Mouse (Mus musculus): ENCODE data around the gene Lrwd1. TPM values are rescaled to one million over a fixed set of nuclear protein-coding genes. Genes with fewer than 3 reads are reported as not detected.

The Lrwd1 gene
- polyA plus RNA-seq, 1 experiment from 2014 or later: 34.7 TPM

DNA sequence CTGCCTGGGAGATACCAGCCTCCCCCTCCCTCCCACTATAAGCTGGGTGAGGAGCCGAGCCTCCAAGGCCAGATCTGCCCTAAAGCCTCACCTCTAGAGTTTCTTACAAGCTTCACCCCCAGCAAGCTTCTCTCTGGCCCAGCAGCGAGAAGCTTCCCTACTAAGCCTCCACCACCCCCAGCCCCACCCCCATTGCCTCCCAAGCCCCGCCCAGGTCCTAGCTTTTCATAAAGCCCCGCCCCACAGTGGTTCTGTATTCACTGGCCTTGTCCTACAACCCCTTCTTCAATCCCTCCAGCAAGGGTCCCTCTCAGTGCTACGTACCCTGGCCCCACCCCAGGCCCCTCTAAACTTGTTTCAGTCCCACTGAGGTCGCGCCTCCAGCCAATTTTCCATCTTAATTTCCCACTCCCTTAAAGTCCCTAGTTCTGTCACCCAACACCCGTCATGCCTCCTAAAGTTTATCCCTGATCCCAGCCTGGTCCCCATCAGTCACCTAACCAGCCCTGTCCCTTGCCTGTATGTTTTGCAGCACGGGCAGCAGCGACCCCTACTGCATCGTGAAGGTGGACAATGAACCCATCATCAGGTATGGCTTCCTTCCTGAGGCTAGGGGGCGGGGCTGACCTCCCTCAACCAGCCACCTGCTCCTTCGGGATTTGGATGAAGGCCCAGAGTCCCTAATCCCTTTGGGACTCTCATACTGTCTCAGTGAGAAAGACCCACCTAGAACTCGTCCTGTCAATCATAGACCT lies 46.9 kb downstream of the Lrwd1 start:
- Histone ChIP-seq H3K4me2 (replicated peaks; ENCODE audit: low read depth, low read length) (no peak overlapping the region), H3K36me3 (ENCODE audit: control insufficient read depth, insufficient read depth, low read length) (no peaks in the 10 kb centered on the region), H3K27me3 (ENCODE audit: control insufficient read depth, insufficient read depth, low read length) (peaks cover 10% of the 10 kb centered on the region), H3K9me3 (ENCODE audit: control insufficient read depth, low read length) (no peaks in the 10 kb centered on the region), H3K9ac (ENCODE audit: low read depth, low read length) (no peak overlapping the region), H3K4me1 (replicated peaks; ENCODE audit: control insufficient read depth, insufficient read depth, low read length) (peaks cover 6% of the 10 kb centered on the region; the same call in 1 of the 2 replicates), H3K27ac (ENCODE audit: low read depth, low read length) (no peak overlapping the region), H3K4me3 (ENCODE audit: low read depth, low read length) (no peak overlapping the region)
- ATAC-seq (ENCODE audit: low FRiP score) (no peak), DNase-seq (ENCODE audit: low spot score) (no peak)
- WGBS: 14% methylated on average over 14 of the region's 14 CpGs

DNA sequence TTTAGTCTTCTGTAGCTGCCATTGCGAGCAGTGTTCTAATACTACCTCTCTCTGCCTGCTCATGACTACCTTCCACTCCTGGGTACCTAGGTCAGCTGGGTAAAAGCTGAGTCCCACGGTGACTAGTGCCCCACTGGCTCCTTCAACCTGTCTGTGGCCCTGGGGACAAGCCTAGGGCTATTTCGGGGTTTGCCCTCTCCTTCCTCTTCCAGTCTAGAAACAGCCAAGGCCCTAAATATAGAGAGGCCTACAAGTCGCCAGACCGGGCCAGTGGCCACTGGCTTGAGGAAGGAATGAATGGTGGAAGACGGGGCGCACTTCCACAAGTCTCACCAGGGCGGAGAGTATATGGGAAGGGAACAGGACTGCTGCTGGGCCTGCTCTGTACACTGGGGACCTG lies 49.6 kb downstream of the Lrwd1 start:
- no peaks in the 10 kb centered on the region for H3K36me3 ChIP-seq (ENCODE audit: control insufficient read depth, insufficient read depth, low read length)
- peaks cover 10% of the 10 kb centered on the region for H3K27me3 ChIP-seq (ENCODE audit: control insufficient read depth, insufficient read depth, low read length)
- H3K4me1 ChIP-seq (replicated peaks; ENCODE audit: control insufficient read depth, insufficient read depth, low read length): peaks cover 6% of the 10 kb centered on the region; the same call in 1 of the 2 replicates
- H3K9me3 ChIP-seq (ENCODE audit: control insufficient read depth, low read length): no peaks in the 10 kb centered on the region
- H3K4me2 ChIP-seq (replicated peaks; ENCODE audit: low read depth, low read length): no peak overlapping the region
- no peak overlapping the region for H3K27ac ChIP-seq (ENCODE audit: low read depth, low read length)
- ATAC-seq (ENCODE audit: low FRiP score) (no peak), DNase-seq (ENCODE audit: low spot score) (no peak)
- 94% methylated on average over 8 of the region's 8 CpGs for WGBS
- no peak overlapping the region for H3K9ac ChIP-seq (ENCODE audit: low read depth, low read length)
- H3K4me3 ChIP-seq (ENCODE audit: low read depth, low read length): no peak overlapping the region

DNA sequence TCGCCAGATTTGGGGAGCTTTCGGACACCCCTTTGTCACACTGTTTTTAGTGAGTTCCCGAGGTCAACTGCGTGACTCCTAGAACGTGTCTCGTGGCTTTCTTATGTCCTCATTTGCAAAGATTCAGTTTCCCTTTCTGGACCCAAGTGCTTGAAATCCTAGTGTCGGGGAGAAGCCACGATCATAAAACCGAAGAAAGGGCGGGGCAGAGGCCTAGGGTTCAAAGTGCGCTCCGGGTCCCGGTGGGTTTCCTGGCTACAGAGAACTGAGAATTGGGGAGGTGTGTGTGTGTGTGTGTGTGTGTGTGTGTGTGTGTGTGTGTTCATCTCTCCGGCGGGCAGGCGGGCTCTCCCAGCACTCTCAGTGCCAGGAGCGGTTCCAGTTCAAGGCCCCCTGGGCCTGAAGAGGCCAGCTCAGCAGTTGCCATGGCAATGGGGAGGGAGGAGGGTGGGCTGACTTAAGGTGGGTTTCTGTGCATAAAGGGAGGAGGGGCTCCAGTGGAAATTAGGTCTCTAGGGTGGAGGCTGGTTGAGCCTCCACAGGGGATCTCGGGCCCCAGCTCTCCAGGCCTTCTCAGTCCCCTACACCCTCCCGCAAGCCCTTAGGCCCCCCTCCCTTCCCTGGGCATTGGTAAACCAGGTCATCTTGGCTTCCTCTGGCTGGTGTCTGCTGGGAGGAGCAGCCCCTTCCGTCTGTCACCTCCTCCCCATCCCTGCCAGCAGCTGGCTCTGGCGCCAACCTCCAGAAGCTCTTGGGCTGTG lies 50.8 kb downstream of the Lrwd1 start:
- Histone ChIP-seq H3K27me3 (ENCODE audit: control insufficient read depth, insufficient read depth, low read length) (peaks cover 10% of the 10 kb centered on the region), H3K36me3 (ENCODE audit: control insufficient read depth, insufficient read depth, low read length) (no peaks in the 10 kb centered on the region), H3K9ac (ENCODE audit: low read depth, low read length) (peak overlapping the region; percentile 16; the same call in 1 of the 2 replicates), H3K4me2 (replicated peaks; ENCODE audit: low read depth, low read length) (peak overlapping the region; percentile 82), H3K9me3 (ENCODE audit: control insufficient read depth, low read length) (no peaks in the 10 kb centered on the region), H3K27ac (ENCODE audit: low read depth, low read length) (no peak overlapping the region), H3K4me1 (replicated peaks; ENCODE audit: control insufficient read depth, insufficient read depth, low read length) (peaks cover 6% of the 10 kb centered on the region; the same call in 1 of the 2 replicates), H3K4me3 (ENCODE audit: low read depth, low read length) (peak overlapping the region; percentile 37; the same call in 1 of the 2 replicates)
- ATAC-seq (ENCODE audit: low FRiP score) (peak; percentile 50; the same call in 1 of the 2 replicates), DNase-seq (ENCODE audit: low spot score) (peak; percentile 68)
- 4% methylated on average over 16 of the region's 21 CpGs for WGBS

DNA sequence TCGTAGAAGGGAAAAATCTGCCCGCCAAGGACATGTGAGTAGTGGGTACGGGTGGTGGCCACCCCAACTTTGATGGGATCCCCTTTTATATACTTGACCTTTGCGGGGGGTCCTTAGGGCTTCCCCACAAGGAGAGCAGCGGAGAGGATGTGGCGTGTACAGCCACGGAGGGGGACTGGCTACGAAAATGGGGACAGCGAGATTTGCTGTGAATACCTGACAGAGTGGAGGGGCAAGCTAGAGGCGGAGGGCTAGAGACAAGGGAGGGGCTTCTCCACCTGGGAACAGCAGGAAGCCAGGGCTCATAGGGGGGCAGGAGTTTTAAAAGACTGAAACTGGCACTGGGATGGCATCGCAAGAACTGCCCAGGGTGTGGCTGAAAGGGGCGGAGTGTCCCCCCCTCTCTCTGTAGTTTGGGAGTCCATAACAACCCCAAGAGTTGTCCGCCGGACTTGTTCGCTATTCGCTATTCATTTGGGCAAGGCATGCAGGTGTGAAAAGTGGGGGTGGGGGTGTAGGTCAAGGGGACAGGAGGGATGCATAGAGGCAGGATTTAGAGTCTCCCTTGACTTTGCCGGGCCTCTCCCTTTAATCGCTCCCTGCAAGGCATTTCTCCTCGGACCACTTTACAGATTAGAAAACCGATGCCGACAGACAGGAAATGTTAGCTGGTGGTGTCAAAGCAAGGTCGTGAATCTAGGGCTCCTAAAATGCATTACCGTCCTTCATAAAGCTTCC lies 51.6 kb downstream of the Lrwd1 start:
- Histone ChIP-seq H3K4me3 (ENCODE audit: low read depth, low read length) (peak overlapping the region; percentile 37), H3K27me3 (ENCODE audit: control insufficient read depth, insufficient read depth, low read length) (peaks cover 10% of the 10 kb centered on the region), H3K27ac (ENCODE audit: low read depth, low read length) (no peak overlapping the region), H3K36me3 (ENCODE audit: control insufficient read depth, insufficient read depth, low read length) (no peaks in the 10 kb centered on the region), H3K9me3 (ENCODE audit: control insufficient read depth, low read length) (no peaks in the 10 kb centered on the region), H3K4me2 (replicated peaks; ENCODE audit: low read depth, low read length) (peak overlapping the region; percentile 82), H3K4me1 (replicated peaks; ENCODE audit: control insufficient read depth, insufficient read depth, low read length) (peaks cover 6% of the 10 kb centered on the region; the same call in 1 of the 2 replicates), H3K9ac (ENCODE audit: low read depth, low read length) (peak overlapping the region; percentile 37)
- DNase-seq (ENCODE audit: low spot score) (no peak), ATAC-seq (ENCODE audit: low FRiP score) (peak; percentile 39)
- WGBS: under 1% methylated on average over 23 of the region's 23 CpGs

DNA sequence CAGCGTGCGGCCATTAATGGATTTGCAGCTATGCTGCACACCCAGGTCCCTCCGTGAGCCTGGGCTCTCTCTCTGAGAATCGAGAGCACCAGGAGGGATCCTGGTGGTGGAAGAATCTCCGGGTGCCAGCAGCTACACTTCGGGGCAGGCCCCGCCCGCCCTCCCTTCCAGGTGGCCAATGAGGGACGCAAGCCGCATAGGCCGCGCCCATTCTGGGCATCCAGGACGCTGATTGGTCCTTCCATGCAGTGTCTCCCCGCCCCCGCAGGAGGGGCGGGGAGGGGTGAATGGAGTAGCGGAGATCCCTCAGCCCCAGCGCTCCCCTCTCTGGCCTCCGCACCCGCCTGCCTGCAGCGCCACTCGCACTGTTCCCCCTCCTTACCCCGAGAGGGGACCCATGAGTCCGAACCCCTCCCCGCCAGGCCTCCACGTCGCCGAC lies 52.2 kb downstream of the Lrwd1 start, which contains the start of gene Rasa4:
Rasa4 (plus strand) TSS at position 248 of the 439 bp plus-strand sequence.
- peak; percentile 98 for DNase-seq (ENCODE audit: low spot score)
- H3K4me3 ChIP-seq (ENCODE audit: low read depth, low read length): peak within 1 kb of the TSS; percentile 37
- H3K27me3 ChIP-seq (ENCODE audit: control insufficient read depth, insufficient read depth, low read length): peaks cover 10% of the 10 kb centered on the region
- H3K4me2 ChIP-seq (replicated peaks; ENCODE audit: low read depth, low read length): peak within 1 kb of the TSS; percentile 82
- peak; percentile 94 for ATAC-seq (ENCODE audit: low FRiP score)
- no peaks in the 10 kb centered on the region for H3K9me3 ChIP-seq (ENCODE audit: control insufficient read depth, low read length)
- H3K36me3 ChIP-seq (ENCODE audit: control insufficient read depth, insufficient read depth, low read length): no peaks in the 10 kb centered on the region
- no peak within 1 kb of the TSS for H3K27ac ChIP-seq (ENCODE audit: low read depth, low read length)
- H3K9ac ChIP-seq (ENCODE audit: low read depth, low read length): peak within 1 kb of the TSS; percentile 37
- under 1% methylated on average over 25 of the region's 28 CpGs for WGBS
- H3K4me1 ChIP-seq (replicated peaks; ENCODE audit: control insufficient read depth, insufficient read depth, low read length): peaks cover 6% of the 10 kb centered on the region; the same call in 1 of the 2 replicates

DNA sequence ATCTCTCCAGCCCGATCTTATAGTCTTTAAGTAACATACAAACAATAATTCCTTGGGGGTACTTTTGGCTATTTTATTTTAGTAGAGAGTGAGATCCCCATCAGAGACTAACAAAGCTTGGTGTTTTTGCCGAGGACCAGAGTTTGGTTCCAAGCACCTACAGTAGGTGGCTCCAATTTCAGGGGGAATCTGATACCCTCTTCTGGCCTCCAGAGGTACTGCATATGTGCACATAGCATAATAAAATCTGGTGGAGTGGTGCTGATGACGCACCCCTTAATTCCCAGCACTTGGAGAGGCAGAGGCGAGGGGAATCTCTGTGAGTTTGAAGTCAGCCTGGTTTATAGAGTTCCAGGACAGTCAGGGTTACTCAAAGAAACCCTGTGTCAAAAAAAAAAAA lies 53.5 kb downstream of the Lrwd1 start:
- Histone ChIP-seq H3K9ac (ENCODE audit: low read depth, low read length) (no peak overlapping the region), H3K27me3 (ENCODE audit: control insufficient read depth, insufficient read depth, low read length) (peaks cover 10% of the 10 kb centered on the region)

DNA sequence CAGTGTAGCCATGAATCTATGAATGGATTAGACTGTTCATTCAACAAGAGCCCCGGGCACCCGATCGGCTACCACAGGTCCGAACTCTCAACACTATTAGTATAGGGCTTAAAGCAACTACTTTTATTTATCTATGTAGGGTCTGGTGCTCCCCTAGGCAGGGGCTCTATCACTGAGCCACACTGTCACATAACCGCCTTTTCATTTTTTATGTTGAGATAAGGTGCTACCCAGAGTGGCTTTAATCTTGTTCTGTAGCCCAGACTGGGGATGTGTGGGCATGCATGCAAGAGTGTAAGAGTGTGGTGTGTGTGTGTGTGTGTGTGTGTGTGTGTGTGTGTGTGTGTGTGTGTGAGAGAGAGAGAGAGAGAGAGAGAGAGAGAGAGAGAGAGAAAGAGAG lies 57.7 kb downstream of the Lrwd1 start:
- H3K27ac ChIP-seq (ENCODE audit: low read depth, low read length): no peak overlapping the region
- H3K4me1 ChIP-seq (replicated peaks; ENCODE audit: control insufficient read depth, insufficient read depth, low read length): no peaks in the 10 kb centered on the region
- H3K9ac ChIP-seq (ENCODE audit: low read depth, low read length): no peak overlapping the region
- no peak for ATAC-seq (ENCODE audit: low FRiP score)
- H3K36me3 ChIP-seq (ENCODE audit: control insufficient read depth, insufficient read depth, low read length): no peaks in the 10 kb centered on the region
- no peak overlapping the region for H3K4me3 ChIP-seq (ENCODE audit: low read depth, low read length)
- 97% methylated on average over 5 of the region's 5 CpGs for WGBS
- H3K4me2 ChIP-seq (replicated peaks; ENCODE audit: low read depth, low read length): no peak overlapping the region
- no peak for DNase-seq (ENCODE audit: low spot score)
- no peaks in the 10 kb centered on the region for H3K27me3 ChIP-seq (ENCODE audit: control insufficient read depth, insufficient read depth, low read length)
- H3K9me3 ChIP-seq (ENCODE audit: control insufficient read depth, low read length): no peaks in the 10 kb centered on the region

More for the DNA sequence above, 53.5 kb downstream of the Lrwd1 start:
- Histone ChIP-seq H3K4me3 (ENCODE audit: low read depth, low read length) (no peak overlapping the region), H3K4me1 (replicated peaks; ENCODE audit: control insufficient read depth, insufficient read depth, low read length) (peaks cover 6% of the 10 kb centered on the region; the same call in 1 of the 2 replicates), H3K9me3 (ENCODE audit: control insufficient read depth, low read length) (no peaks in the 10 kb centered on the region), H3K36me3 (ENCODE audit: control insufficient read depth, insufficient read depth, low read length) (no peaks in the 10 kb centered on the region), H3K4me2 (replicated peaks; ENCODE audit: low read depth, low read length) (no peak overlapping the region), H3K27ac (ENCODE audit: low read depth, low read length) (no peak overlapping the region)
- DNase-seq (ENCODE audit: low spot score) (no peak), ATAC-seq (ENCODE audit: low FRiP score) (no peak)
- 75% methylated on average over 4 of the region's 4 CpGs for WGBS

DNA sequence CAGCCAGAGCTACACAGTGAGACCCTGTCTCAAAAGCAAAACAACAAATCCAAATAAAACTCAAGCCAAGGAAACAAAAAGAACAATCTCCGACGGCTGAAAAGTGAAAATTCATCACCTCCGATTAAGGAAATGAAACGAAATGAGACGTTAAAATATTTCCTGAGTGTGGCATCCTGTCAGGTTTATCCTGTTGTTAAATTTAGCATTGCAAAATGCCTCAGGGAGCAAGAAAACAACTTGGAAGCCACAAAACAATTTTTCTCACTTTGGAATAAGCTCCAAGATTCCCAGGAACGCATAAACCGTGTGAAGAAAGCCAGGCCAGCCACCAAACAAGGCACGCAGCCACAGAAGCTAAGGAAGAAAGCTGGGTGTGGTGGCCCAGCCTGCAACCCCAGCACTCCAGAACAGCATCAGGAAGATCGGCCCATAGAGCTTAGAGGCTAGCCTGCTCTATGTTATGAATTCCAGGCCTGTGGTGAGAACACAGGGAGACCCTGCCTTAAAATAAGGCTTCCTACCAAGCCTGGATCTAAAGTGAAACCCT lies 58.8 kb downstream of the Lrwd1 start:
- WGBS: 86% methylated on average over 9 of the region's 9 CpGs
- H3K9ac ChIP-seq (ENCODE audit: low read depth, low read length): no peak overlapping the region
- H3K9me3 ChIP-seq (ENCODE audit: control insufficient read depth, low read length): no peaks in the 10 kb centered on the region
- DNase-seq (ENCODE audit: low spot score): no peak
- no peak overlapping the region for H3K4me2 ChIP-seq (replicated peaks; ENCODE audit: low read depth, low read length)
- H3K27ac ChIP-seq (ENCODE audit: low read depth, low read length): no peak overlapping the region
- ATAC-seq (ENCODE audit: low FRiP score): no peak
- no peaks in the 10 kb centered on the region for H3K36me3 ChIP-seq (ENCODE audit: control insufficient read depth, insufficient read depth, low read length)
- H3K4me3 ChIP-seq (ENCODE audit: low read depth, low read length): no peak overlapping the region
- H3K4me1 ChIP-seq (replicated peaks; ENCODE audit: control insufficient read depth, insufficient read depth, low read length): no peaks in the 10 kb centered on the region
- no peaks in the 10 kb centered on the region for H3K27me3 ChIP-seq (ENCODE audit: control insufficient read depth, insufficient read depth, low read length)
